Mouse (Mus musculus) right cerebral cortex, adult 18-20 months (tissue): Measurements from ENCODE around the gene Taok3.
"Not testable (repeated sequence)": the region's sequence is repeated elsewhere in the genome, so short reads cannot be mapped to it uniquely, and the experiment has no call there.

Experiments
- DNase-seq: peaks from one replicate; pipeline ENCODE4 v3.0.0; 2022; ENCODE audit warnings: mixed read lengths

Taok3 gene

DNA sequence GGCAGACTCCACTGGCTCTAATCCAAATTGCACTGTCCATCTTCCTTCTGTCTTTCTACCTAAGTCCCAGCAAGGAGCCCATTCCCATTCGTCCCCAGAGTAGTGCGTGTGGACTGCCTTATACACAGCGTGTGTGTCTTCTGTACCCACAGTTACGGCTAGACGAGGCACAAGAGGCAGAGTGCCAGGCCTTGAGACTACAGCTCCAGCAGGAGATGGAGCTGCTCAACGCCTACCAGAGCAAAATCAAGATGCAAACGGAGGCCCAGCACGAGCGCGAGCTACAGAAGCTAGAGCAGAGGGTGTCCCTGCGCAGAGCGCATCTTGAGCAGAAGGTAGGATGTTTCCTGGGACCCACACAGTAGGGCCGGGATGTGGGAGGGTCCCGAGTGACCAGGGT lies 152.0 kb downstream of the Taok3 start:
- peak; percentile 87 for DNase-seq

DNA sequence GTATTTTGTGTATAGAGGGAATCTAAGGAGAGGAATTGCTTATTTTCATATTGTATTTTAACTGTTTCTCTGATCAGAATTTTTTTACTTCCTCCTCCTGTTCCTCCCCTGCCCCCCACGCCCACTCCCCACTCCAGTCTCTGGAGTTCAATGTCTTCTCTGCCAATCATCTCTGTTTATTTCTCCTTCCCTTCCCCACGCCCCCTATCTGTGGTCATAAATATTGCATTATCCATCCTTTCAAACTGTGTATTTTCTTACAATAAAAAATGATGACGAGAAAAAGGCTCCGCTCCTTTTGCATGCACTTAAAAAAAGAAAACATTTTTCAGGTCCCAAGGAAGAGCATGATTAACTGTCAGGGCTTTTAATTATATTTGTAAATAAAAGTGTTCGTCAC lies 154.9 kb downstream of the Taok3 start:
- no peak for DNase-seq

DNA sequence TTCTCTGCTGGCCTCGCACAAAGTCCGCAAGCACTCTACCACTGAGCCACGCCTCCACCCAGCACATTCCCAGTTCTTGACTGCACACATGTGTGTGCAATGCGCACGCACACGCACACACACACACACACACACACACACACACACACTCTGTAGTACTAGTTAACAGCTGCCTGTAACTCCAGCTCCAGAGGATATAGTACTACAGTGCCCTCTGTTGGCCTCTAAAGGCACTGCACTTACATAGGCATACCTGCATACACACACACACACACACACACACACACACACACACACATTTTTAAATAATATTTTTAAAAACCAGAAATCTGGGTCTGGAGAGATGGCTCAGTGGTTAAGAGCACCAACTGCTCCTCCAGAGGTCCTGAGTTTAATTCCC lies 157.9 kb downstream of the Taok3 start:
- no peak for DNase-seq

DNA sequence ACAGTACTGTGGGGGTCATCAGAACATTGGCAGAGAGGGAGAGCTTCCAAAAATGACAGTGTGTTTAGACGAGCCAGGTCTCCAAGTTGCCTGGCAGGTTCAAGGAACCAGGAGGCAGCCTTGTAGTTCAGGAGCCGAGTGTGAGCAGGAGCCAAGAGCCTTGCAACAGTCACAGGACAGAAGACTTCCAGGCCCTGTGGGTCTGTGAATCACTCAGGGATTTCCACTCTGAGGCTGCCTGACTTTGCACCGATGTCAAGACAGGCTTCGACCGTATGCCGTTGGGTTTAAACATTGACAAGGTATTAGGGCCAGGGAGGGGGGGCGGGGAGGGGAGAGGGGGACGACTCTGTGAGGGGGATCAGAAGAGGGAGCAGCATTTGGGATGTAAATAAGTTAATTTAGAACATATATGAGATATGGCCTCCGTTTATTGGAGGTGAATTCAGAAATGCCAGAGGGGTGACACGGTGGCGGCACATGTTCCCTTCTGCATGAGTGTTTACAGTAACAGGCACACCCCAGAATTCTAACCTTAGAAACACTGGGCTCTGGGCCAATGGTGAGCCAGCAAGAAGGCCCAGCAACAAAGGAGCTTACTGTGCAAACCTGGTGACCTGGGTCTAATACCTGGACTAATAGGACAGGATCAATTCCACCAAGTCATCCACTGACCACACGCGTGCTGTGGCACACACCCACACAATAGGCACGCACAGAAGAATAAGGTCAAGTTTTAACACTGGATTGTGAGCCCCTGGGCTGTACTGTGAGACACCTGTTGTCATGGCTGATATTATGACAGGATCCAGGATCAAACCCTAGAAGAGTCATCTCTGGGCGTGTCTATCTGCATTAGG lies 159.1 kb downstream of the Taok3 start:
- DNase-seq: no peak

DNA sequence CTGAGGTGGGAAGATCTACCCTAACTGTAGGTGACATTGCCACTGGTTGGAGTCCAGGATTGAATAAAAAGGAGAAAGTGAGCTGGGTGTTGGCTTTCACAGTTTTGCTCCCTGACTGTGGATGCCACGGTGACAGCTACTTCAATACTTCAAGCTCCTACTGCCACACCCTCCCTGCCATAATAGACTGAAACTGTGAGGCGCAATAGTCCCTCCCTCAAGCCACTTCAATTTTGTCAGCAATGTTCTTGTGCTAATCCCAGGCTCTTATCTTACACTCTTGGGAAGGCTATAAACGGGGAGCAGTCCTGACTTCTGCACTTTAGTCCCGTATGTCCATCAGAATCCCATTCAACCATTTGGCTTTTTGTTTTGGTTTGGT lies 159.7 kb downstream of the Taok3 start:
- DNase-seq: no peak

DNA sequence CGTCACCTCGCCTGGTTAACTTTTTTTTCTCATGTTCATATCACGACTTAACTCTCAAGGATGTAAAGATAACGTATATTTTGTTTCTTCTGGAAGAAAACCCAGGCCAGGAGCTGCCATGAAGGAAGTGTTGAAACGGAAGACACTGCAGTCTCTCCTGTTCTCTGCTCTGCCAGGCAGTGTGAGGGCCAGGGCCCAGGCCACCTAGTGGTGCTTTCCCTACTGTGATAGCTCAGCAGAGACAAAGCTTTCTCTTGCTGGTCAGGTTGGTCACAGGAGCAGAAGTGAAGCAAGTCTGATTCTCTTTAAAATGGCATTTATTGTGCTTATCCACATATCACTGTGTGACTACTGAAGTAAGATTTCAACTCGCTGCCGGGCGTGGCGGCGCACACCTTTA lies 161.6 kb downstream of the Taok3 start:
- no peak for DNase-seq

DNA sequence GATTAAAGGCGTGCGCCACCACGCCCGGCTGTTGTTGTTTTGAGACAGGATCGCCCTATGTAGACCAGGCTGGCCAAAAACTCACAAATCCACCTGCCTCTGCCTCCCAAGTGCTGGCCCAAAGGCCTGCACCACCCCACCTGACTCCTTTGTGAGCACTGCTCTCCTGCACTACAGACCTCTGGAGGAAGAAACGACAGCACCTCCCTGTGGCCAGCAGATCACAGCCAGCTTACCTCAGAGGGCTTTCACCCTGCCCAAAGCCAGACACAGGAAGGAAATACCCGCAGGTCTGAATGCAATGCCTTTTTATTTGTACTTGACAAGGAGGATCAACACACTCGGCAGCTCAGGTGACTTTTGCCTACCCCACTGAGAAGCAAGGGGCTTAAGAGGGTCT lies 162.4 kb downstream of the Taok3 start:
- no peak for DNase-seq

DNA sequence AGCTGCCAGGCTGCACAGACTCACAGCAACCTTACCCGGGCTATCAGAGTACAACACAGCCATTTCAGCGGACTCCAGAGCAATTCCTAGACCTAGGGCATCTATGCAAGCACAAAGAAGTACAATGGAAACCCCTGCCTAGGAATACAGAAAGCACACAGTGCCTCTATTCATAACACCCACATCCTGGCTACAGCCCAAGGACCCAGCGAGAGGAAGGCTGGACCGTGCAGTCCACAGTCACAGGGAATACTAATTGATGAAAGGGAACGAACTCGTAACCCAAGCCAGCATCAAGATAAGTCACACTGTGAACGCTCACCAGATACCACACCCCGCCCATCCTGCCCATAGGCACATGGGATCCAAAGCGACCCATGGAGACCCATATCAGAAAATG lies 164.1 kb downstream of the Taok3 start:
- peak; percentile 45 for DNase-seq

DNA sequence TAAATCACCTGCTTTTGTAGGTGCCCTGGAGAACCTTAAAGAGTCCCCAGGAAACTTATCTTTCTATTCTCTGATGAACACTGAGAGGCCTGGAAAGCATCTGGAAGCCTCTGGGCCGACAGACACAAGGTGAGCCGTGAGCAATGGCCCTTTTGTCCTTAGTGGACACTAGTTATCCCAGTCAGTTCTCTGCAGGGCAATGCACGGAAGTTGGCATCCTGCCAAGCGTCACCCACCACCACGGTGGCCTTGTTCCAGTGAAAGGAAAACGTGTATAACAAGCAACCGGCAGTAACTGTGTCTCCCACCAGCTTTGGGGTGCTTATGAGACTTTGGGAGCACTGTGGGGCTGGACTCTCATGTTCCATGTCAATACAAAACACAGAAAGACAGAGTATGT lies 164.8 kb downstream of the Taok3 start:
- no peak for DNase-seq

DNA sequence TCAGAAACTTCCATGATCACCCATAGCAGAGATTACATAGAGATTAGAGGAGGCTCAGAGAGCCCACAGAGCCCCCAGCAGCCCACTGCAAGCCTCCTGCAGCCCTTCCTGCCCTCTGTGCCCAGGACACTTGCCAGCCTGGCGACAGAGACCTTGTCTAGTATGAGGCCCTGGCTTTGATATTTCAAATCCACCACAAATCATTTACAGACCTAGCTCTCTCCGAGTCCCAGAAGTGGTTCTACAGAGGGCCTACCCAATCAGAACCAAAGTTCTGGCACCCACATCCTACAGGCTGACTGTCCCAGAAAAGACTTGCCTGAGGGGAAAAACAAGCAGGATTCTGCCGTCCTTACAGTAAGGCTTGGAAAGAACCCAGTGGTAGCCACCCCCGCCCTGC lies 165.3 kb downstream of the Taok3 start:
- no peak for DNase-seq

DNA sequence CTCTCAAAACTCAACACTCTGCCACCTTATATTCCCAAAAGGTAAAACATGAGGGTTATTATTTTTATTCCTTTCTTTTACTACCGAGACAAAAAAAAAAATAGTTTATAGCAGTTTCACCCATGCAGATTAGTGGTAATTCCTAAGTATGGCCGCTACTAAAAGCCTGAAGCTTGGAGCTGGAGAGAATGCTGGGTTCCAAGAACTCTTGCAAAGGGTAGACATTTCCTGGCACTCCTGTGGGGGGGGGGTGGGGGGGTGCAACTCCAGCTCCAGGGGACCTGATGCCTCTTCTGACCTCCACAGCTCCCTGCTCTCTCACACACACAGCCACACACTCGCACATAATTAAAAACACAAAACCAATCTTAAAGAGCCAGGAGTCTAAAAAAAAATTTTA lies 166.4 kb downstream of the Taok3 start:
- DNase-seq: no peak

DNA sequence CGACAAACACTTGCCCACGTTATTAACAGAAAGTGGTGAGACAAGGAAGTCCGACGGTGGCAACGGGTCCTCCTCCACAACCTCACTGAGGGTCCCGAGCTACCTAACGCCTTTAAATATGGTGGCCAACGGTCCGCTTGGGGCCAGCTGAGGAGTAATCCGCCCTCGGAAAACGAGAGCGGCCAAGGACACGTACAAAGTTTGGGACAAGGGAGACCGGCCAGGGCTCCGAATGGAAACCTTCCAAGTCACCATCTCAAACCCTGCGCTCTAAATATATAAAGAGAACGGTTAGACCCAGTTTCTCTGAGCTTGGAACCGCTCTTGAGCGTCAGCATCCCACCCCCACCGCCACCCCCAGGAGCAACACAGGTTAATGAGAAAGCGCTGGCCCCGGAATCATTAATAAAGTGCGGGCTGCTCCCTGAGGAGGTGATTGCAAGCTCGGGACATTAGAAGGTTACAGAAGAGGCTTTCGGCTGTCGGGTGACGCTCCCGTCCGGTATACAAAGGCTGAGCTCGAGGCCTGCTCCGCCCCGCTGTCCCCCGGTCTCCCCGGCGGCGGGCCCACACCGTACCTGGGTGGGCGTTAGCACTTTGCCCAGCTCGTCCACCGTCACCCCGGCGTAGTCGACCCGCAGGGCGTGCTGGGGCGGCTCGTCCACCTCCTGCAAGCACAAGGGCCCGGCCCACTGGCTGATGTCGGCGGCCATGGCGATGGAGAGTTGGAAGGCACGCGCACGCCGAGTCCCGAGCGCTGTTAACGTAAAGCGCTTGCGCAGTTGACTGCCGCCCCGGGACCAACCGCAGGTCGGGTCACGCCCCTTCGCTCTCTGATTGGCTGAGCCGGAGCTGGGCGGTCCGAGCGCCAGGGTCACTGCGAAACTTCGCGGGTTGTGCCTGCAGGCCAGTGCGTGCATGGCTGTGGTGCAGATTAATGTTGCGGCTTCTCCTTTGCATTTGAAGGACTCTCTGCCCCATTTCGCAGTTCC lies 167.2 kb downstream of the Taok3 start, which contains the start of gene Pebp1:
TSS of gene Pebp1 (minus strand) at position 795 of the 992 bp plus-strand sequence.
- DNase-seq: peak; percentile 96

DNA sequence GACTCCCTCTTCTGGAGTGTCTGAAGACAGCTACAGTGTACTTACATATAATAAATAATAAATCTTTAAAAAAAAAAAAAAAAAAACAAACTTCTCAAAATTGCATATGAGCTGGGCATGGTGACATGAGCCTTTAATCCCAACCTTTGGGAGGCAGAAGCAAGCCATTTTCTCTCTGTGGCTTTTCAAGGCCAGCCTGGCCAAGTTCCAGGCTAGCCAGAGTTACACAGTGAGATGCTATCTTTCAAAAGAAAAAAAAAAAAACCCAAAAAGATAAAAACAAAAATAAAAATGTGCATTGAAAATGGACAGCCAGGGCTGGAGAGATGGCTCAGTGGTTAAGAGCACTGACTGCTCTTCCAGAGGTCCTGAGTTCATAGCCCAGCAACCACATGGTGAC lies 169.7 kb downstream of the Taok3 start:
- no peak for DNase-seq

DNA sequence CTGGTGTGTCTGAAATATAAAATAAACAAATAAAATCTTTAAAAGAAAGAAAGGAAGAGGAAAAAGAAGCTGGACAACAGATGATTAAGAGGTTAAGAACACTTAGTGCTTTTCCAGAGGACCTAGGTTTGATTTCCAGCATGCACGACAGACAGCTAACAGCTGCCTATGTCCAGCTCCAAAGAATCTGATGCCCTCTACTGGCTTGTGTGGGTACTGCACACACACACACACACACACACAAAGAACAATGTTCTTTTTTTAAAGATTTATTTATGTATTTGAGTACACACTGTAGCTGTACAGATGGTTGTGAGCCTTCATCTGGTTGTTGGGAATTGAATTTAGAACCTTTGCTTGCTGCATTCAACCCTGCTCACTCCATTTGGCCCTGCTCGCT lies 170.2 kb downstream of the Taok3 start:
- no peak for DNase-seq

DNA sequence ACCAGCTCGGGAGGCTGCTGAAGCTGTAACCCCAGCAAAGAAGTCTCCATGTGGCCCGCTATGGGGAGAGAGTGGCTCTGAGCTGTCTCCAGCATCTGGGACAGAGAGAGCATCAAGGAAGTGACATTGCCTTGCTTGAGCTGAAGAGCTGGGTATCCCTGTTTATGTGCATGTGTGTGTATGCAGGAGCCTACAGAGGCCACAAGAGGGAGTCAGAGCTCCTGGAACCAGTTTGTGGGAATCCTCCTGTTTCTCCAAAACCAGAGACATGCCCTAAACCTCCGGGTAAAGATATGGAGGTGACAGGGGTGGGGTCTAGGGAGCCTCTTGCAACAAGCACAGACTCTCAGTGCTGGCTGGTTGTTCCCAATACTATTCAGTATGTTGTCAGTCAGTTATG lies 171.4 kb downstream of the Taok3 start:
- DNase-seq: no peak

DNA sequence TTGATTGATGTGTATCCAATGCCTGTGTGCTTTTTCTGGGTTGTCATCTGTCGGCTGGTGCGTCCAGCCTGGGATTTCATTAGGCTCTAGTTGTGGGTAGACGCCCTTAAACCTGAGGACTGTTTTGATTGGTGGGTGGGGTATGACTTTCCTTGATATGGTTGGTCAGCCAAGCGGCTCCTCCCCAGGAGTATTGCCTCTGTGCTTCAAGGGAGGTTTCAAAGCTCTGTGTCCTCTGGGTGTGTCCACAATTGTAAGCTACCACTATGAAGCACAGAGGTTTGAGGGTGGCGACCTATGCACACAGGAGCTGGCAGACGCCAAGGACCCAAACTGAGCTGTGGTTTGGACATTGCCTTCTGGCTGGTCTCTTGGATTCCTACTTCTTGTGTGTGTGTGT lies 172.6 kb downstream of the Taok3 start:
- DNase-seq: no peak

DNA sequence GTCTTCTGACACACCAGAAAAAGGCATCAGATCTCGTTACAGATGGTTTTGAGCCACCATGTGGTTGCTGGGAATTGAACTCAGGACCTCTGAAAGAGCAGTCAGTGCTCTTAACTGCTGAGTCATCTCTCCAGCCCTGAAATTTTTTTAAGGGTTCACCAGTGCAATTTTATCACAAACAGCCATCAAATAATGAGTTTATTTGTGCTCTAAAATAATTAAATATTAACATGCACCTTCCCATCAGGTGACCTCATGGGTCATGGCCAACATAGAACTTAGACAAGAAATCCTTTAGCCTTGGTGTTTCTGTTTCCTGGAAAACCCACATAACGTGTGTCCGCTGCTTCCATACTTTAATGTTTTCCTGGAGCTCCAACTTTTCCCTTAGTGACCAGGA lies 173.8 kb downstream of the Taok3 start:
- not testable (repeated sequence) for DNase-seq

DNA sequence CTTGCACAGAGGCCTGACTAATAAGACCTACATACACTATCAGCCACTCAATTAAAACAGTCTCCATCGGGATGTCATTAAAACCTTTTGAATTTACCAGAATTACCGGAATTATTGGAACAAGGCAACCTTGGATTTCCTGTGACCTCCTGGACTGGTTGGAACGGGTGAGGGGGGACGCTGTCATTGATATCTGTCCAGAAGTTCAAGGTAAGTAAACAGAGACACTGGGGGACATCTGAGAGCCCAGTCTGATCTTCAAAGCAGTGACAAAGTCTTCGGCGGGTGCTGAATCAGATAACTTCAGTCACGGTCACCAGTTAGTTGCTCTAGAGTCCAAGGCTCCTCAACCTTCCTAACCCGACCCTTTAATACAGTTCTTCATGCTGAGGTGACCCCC lies 175.1 kb downstream of the Taok3 start:
- no peak for DNase-seq

DNA sequence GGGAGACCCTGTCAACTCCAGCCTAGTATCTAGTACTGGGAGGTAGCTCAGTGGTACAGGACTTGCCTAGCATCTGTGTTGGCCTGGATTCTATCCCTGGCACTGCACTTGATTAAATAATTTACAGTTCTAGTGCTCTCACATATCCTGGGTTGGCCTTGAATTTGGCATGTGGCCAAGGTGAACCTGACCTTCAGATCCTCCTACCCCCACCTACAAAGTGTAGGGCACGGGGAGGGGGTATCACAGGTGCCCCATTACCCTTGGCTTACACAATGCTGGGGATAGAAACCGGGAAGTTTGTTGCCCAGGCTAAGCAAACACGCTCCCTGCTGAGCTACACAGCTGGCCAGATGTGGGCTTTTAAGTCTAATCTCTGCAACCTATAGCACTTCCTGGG lies 183.0 kb downstream of the Taok3 start:
- DNase-seq: no peak

DNA sequence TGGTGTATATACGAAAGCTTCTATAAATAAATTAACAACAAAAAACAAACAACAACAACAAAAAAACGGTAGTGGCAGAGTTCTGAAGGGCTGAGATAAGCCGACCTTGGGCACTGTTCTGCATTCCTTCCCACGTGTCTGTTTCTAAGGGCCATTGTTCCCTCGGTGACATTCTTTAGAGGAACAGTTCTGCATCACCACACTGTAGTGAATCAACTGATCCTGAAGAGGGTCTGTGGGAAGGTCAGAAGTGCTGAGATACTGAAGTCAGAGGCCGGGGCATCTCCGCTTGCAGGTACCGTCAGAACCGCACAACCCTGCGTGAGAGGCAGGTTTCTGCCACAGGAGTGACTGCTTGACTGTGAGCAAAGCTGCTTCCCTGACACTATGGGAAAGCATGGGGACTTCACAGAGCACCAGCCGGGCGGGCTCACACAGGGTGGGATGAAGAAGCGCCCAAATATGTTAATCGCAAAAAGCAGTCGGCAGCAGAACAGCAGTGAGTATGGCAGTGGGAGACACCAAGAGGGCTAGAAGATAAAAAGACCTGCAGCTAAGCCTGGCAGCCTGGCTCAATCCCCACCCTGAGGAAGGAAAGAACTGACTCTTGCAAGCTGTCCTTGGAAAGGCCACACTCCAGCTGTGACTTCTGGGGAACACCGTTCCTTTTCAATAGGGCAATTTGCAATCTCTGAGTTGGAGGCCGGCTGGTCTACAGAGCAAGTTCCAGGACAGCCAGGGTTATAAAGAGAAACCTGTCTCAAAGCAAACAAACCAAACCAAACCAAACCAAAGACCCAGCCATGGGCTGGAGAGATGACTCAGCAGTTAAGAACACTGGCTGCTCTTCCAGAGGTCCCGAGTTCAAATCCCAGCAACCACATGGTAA lies 184.0 kb downstream of the Taok3 start:
- no peak for DNase-seq

DNA sequence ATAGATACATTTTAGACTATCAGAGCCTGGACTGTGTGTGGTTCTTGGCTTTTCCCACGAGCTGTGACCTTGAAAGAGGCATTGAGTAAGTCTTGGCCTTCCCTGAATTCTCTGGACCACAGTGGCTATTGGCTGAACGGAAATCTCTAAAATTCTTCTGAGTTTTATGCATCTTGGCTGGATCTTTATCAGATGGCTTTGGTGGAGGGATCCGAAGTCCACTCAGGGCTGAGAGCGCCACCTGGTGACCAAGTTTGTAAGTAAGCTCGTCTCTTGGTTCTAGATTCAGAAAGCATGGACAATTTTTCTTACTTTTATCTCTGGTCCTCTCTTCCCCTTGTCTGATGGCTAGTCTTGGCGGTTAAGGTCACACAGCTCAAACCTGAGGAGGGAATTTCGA lies 185.0 kb downstream of the Taok3 start:
- peak; percentile 57 for DNase-seq

DNA sequence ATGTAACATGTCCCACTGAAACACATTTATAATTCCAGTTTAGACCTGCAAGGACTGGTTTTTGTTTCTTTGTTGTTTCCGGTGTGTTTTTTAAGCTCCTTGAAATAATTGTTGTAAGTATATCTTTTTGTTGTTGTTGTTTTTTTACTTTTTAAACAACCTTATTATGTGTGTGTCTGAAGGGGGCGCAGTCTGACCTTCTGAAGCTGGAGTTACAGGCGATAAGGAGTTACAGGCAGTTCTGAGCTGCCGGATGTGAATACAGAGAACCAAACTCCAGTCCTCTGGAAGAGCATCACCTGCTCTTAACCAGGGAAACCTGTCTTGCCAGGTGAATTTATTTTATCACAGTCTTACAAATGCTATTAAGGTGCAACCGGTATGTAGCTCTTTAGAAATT lies 185.8 kb downstream of the Taok3 start:
- no peak for DNase-seq

DNA sequence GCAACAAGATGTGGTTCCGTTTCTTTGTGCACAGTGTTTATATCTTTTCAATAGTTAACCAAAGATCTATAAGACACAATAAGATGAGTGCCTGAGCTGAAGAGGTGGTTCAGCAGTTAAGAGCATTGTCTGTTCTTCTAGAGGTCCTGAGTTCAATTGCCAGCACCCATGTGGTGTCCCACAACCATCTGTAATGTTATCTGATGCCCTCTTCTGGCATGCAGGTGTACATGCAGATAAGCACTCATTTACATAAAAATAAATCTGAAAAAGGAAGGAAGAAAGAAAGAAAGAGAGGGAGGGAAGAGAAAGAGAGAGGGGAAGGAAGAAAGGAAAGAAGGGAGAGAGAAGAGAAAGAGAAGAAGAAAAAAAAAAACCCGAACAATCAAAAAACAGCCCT lies 186.9 kb downstream of the Taok3 start:
- no peak for DNase-seq
